Mouse (Mus musculus) spleen, postnatal 4 days (tissue): ENCODE data around the gene Bst1.

ENCODE experiments used
- DNase-seq, 2 experiments: peaks; one replicate each; pipeline ENCODE4 v3.0.0; 2022; ENCODE audit warnings: low spot score in 2 of 2

The Bst1 gene

GRCm38 (mm10) chr5:43810427-43811062 lies 8.1 kb upstream of the Bst1 start:
- no peak for DNase-seq

DNA sequence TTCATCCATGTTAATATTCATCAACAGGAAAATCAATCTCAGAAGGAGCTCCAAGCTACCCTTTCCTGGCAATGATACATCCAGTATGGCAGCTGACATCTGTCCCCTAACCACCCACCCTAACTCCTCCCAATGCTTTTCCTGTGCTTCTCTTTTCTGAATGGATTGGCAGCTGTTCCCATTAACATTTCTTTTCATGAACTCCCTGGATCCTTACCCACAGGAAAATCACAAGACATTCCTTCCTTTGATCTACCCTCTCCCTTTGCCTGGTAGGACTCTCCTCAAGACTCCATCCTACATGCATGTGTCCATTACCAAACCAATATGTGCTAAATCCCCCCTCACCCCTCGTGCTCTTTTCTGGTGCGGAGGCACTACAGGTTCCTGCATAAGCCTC lies 4.1 kb upstream of the Bst1 start:
- no peak for DNase-seq

DNA sequence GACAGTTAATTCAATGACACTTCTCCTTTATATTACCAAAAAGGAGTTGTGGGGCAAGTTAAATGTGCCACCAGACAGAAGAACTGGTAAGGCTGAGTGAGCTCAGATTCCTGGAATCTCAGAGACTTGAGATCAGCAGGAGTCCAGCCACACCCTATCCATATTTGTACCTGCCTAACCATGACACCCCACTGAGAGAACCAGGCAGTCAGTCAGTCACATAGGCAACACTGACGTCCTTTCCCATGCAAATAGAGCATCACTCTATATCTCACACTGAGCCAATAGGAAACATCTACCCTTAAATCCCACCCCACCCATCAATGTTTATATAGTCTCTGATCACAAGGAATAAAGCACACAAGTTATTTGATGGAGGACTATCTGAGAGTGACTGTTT lies 2.9 kb upstream of the Bst1 start:
- no peak for DNase-seq

- DNase-seq, result no peak
Observed at GRCm38 (mm10) chr5:43820785-43821184, 2.1 kb downstream of the Bst1 start.

DNA sequence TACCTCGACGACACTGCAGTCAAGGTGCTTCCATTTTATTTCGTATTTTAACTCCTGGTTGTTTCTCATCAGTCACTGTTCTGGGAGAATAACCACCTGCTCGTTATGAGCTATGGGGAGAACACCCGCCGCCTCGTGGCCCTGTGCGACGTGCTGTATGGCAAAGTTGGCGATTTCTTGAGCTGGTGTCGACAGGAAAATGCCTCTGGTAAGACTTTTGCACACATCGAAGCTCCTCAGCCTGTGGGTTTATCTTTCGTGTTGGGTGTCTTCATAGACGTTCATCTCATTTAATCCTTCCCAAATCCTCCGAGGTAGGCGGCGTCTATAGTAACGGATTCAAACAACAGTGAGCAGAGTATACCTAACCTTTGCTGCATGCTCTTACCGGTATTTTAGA lies 2.9 kb downstream of the Bst1 start, which contains the start of gene Fbxl5:
TSS of gene Fbxl5 (minus strand) at position 101 of the 400 bp plus-strand sequence.
- no peak for DNase-seq

GRCm38 (mm10) chr5:43822199-43822598 lies 3.5 kb downstream of the Bst1 start:
- DNase-seq, result no peak

- no peak for DNase-seq
Observed at GRCm38 (mm10) chr5:43822824-43823223, 4.1 kb downstream of the Bst1 start.

- peak; percentile 56 to 71 for DNase-seq
Observed at GRCm38 (mm10) chr5:43824580-43824979, 5.9 kb downstream of the Bst1 start.

DNA sequence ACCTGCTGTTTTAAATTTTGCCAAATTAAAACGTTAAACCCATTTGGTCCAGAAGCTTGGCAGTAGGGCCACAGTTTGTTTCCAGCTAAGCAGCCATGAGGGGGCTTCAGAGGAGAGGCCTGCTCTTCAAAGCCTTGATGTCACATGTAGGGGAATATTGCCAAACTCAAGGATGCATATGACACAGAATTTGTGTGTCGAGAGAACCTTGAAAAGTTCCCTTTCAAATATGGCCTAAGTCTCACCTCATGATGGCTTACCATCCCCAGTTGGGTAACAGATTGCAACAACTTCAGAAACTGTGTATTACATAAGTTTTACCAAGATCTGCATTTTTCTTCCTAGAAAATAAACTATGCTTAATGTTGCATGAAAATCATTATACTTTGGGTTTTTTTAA lies 8.2 kb downstream of the Bst1 start:
- DNase-seq, result no peak

GRCm38 (mm10) chr5:43827366-43827765 lies 8.7 kb downstream of the Bst1 start:
- no peak for DNase-seq

DNA sequence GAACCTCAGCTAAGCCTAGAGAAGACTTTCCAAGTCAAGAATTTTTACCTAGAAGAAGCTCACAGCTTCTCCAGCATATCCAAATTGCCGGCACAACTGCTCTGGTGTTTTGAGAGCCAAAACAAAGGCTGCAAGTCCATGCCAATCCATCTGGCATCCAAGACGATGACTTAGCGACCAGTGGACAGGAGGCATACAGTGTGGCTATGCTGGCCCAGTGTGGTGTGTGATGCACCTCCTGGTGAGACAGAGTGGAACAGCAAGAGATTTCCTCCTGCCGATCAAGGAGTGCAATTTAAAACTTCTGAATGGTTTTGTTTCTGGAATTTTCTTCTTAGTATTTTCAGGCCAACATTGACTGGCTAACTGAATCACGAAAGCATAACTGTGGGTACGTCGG lies 17.9 kb downstream of the Bst1 start:
- DNase-seq, result no peak

GRCm38 (mm10) chr5:43837372-43837771 lies 18.7 kb downstream of the Bst1 start:
- peak; percentile 50 to 81 for DNase-seq

GRCm38 (mm10) chr5:43841144-43842010 lies 22.7 kb downstream of the Bst1 start:
- peak; percentile 29 to 73 for DNase-seq

- no peak for DNase-seq
Observed at GRCm38 (mm10) chr5:43842011-43842285, 23.3 kb downstream of the Bst1 start.

GRCm38 (mm10) chr5:43842576-43843155 lies 24.0 kb downstream of the Bst1 start:
- no peak for DNase-seq

- DNase-seq, result no peak
Observed at GRCm38 (mm10) chr5:43845083-43845482, 26.4 kb downstream of the Bst1 start.

- DNase-seq, result peak in 1 of 2 experiments; percentile 22
Observed at GRCm38 (mm10) chr5:43845646-43846045, 27.0 kb downstream of the Bst1 start.

DNA sequence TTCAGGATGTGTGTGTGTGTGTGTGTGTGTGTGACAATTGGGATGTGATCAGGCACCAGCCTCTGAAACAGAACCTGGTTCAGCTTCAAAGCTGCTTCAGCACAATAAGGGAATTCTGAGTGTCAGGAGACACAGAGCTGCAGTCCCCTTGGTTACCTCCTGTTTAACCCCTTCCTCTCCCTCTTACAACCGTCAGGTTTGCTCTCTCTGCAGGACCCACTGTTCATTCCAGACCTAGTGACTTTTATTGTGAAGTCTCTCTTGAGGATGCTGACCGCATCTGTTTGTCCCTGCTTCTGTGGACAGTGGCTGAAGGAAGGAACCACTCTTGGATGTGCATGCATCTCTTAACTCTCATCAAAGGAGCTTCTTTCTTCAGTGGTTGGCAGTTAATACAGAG lies 27.5 kb downstream of the Bst1 start:
- no peak for DNase-seq

DNA sequence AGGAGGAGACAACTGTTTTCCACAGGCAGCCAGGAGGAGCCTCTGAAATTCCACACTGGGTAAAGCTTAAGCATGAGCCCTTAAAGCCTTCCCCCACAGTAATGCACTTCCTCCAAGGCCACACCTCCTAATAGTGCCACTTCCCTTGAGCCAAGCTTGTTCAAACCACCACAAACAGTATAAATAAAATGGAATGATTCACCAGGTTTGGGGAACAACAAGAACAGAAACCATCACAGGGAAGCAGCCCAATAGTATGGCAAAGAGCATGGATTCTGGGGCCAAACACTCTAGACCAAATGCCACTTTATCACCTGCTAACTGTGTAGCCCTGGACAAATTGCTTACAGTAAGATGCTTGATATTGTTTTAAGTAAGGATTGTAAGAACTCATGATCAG lies 28.9 kb downstream of the Bst1 start:
- no peak for DNase-seq

GRCm38 (mm10) chr5:43848275-43848674 lies 29.6 kb downstream of the Bst1 start:
- DNase-seq, result no peak

DNA sequence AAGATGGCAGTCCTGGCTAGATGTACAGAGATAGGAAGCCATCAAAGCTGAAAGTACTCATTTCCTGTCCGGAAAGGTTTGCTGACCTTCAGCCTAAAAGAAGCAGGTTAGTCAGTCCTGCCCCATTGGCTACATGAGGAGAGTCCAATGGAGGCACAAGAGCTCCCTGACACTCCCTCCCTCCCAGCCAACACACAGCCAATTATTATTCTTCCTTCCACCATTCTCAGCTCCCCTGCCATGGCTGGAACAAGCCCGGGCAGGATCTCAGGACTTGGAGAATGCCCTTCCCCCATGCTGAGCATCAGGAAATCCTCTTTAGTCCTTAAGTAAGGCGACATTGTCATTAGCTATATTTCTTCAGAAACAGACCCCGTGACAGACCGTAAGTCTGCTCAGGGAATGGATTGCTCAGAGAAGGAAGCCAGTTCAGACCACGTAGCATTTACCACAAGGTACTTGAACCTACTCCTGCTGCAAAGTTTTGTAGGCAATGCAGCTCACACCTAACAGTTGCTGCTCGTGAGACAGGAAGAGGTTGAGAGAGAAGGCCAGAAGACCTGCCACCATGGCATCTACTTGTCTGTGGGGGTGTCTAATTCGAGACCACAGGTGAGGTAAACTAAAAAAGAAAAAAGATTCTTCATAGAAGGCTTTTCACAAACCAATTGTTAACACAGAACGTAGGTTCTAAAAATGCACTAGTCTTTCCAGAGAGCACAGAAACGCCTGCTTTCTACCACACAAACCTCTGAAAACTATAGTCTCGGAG lies 34.6 kb downstream of the Bst1 start:
- no peak for DNase-seq

GRCm38 (mm10) chr5:43853868-43854488 lies 35.3 kb downstream of the Bst1 start:
- no peak for DNase-seq
